Mouse (Mus musculus) retina, postnatal 1 day (tissue): Measurements from ENCODE around the gene Tnp1.
A peak's percentile ranks its signal among the peaks of the same experiment; 100 is the strongest.

ENCODE experiments used
- DNase-seq: peaks from one replicate; pipeline ENCODE4 v3.0.0-alpha.2; 2012

The Tnp1 gene

GRCm38 (mm10) chr1:73004890-73005289, 10.8 kb downstream of the Tnp1 start:
- no peak for DNase-seq

- no peak for DNase-seq
Measured at GRCm38 (mm10) chr1:73002637-73003036, 13.1 kb downstream of the Tnp1 start.

- DNase-seq, result no peak
Measured at GRCm38 (mm10) chr1:73001961-73002360, 13.7 kb downstream of the Tnp1 start.

- DNase-seq, result no peak
Measured at GRCm38 (mm10) chr1:72994751-72995528, 20.8 kb downstream of the Tnp1 start.

GRCm38 (mm10) chr1:72992944-72993464, 22.7 kb downstream of the Tnp1 start:
- no peak for DNase-seq

- DNase-seq, result no peak
Measured at GRCm38 (mm10) chr1:72992209-72992608, 23.5 kb downstream of the Tnp1 start.

GRCm38 (mm10) chr1:72988904-72989303, 26.8 kb downstream of the Tnp1 start:
- DNase-seq, result no peak

GRCm38 (mm10) chr1:72986715-72987114, 29.0 kb downstream of the Tnp1 start:
- no peak for DNase-seq

GRCm38 (mm10) chr1:72978956-72979355, 36.8 kb downstream of the Tnp1 start:
- no peak for DNase-seq

GRCm38 (mm10) chr1:72974226-72974625, 41.5 kb downstream of the Tnp1 start:
- no peak for DNase-seq

- no peak for DNase-seq
Measured at GRCm38 (mm10) chr1:72970461-72970860, 45.2 kb downstream of the Tnp1 start.

- peak; percentile 70 for DNase-seq
Measured at GRCm38 (mm10) chr1:72969113-72969812, 46.4 kb downstream of the Tnp1 start.

GRCm38 (mm10) chr1:72966423-72966822, 49.3 kb downstream of the Tnp1 start:
- DNase-seq, result no peak
